Comparison of ENCODE assay signal across 8 mouse cellular contexts in the genomic region with DNA sequence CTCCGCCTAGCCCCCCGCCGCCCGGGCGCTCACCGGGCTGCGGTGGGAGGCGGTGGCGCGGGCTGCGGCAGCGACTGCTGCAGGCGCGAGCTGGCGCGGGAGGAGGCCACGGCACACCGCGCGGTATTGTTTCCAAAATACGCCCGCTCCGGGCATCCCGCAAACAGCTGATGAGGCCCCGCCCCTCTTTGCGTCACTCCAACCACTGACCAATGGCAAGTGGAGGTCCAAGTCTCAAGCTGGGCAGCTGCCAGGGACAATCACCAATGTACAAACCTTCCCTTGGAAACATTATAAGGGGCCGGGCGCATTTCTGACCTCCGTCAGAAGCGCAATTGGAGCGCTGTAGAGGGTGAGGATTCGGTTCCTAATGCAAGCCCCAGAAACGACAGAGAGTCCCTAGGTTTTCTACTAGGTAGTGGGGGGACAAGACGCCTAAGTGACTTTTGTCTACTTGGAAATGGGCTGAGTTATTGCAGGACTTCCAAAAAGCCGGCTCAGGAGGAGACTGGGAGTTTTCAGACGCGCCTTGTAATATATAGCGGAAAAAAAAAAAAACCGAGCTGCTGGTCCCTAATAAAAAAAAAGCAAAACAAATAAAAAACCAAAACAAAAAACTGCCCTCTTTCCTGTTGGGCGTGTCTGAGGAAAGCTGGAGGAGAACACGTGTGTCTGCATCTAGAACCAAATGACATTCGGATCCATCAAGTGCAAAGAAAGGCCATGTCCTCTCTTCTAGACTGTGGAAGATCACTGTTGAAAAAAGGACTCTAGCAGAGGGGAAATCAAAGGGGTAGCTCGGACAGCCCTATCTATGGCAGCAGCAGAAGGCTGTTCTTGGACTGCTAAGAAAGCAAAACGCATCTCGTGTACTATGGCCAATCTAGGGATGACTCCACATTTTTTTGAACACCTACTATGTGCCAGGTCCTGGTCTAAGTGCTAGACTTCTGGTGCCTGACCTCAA. TPM values are rescaled to one million over a fixed set of nuclear protein-coding genes. Genes with fewer than 3 reads are reported as not detected.
DNase-seq lines count a peak whose midpoint lies in the region; ATAC-seq and TF ChIP-seq lines count a peak whose summit lies in the region.

A gene (minus strand): TSS at position 181 of the 967 bp plus-strand sequence.

- WGBS in forebrain, embryonic 14.5 days, result under 1% methylated on average over 45 of the region's 45 CpGs
- WGBS in liver, embryonic 16.5 days (ENCODE audit: insufficient replicate concordance), result 1% methylated on average over 45 of the region's 45 CpGs
- WGBS in neural tube, embryonic 12.5 days, result 1% methylated on average over 45 of the region's 45 CpGs
- 1% methylated on average over 45 of the region's 45 CpGs for WGBS in stomach, postnatal 0 days

- peak within 1 kb of the TSS; percentile 69 for H3K9ac ChIP-seq in ES-Bruce4 (ENCODE audit: low read depth, poor library complexity, severe bottlenecking)
- H3K9ac ChIP-seq in forebrain, embryonic 14.5 days (ENCODE audit: low read length), result peak within 1 kb of the TSS; percentile 76
- H3K9ac ChIP-seq in liver, embryonic 16.5 days (ENCODE audit: low read depth, low read length), result peak within 1 kb of the TSS; percentile 57
- peak within 1 kb of the TSS; percentile 88 for H3K9ac ChIP-seq in neural tube, embryonic 12.5 days
- H3K9ac ChIP-seq in stomach, postnatal 0 days (ENCODE audit: low read length), result peak within 1 kb of the TSS; percentile 86

- no peak within 1 kb of the TSS for H3K27ac ChIP-seq in ES-Bruce4 (ENCODE audit: insufficient read depth, low read length)
- H3K27ac ChIP-seq in forebrain, embryonic 14.5 days (ENCODE audit: low read depth, low read length), result no peak within 1 kb of the TSS
- peak within 1 kb of the TSS; percentile 33; the same call in 1 of the 2 replicates for H3K27ac ChIP-seq in liver, embryonic 16.5 days (ENCODE audit: low read length)
- H3K27ac ChIP-seq in neural tube, embryonic 12.5 days, result peak within 1 kb of the TSS; percentile 46
- peak within 1 kb of the TSS; percentile 84 for H3K27ac ChIP-seq in stomach, postnatal 0 days (replicated peaks)

- TF ChIP-seq CTCF in ES-Bruce4 (IDR thresholded peaks at IDR 0.05; ENCODE audit: low read depth, low read length), result no peak
- TF ChIP-seq CTCF in stomach, postnatal 0 days (IDR thresholded peaks at IDR 0.05; ENCODE audit: low read depth), result 0 out of 2 replicates have a peak, but pooled peaks have one; percentile 7

- H3K4me3 ChIP-seq in ES-Bruce4 (ENCODE audit: low read depth, low read length), result peak within 1 kb of the TSS; percentile 83
- H3K4me3 ChIP-seq in forebrain, embryonic 14.5 days (ENCODE audit: low read depth, low read length), result peak within 1 kb of the TSS; percentile 68
- H3K4me3 ChIP-seq in liver, embryonic 16.5 days (ENCODE audit: low read depth, low read length), result peak within 1 kb of the TSS; percentile 68
- peak within 1 kb of the TSS; percentile 90 for H3K4me3 ChIP-seq in neural tube, embryonic 12.5 days
- H3K4me3 ChIP-seq in stomach, postnatal 0 days (ENCODE audit: low read depth, low read length), result peak within 1 kb of the TSS; percentile 85

- intact Hi-C loops in heart, postnatal 10 days (cut with DNase I), result loop anchor here (2.0 kb wide), 2 partner anchors 49 to 59 kb away; a partner anchor contains a TSS

- ATAC-seq in forebrain, embryonic 14.5 days, result peak; percentile 91
- ATAC-seq in liver, embryonic 16.5 days (ENCODE audit: low read depth), result peak; percentile 76
- peak; percentile 92 for ATAC-seq in neural tube, embryonic 12.5 days (ENCODE audit: low FRiP score, low read depth)
- ATAC-seq in stomach, postnatal 0 days (ENCODE audit: low FRiP score, low TSS enrichment), result peak; percentile 81

- no peak for TF ChIP-seq POLR2A in ES-Bruce4 (IDR thresholded peaks at IDR 0.05; ENCODE audit: insufficient read depth, low read length)

- peaks cover 14% of the 10 kb centered on the region for H3K4me1 ChIP-seq in ES-Bruce4 (ENCODE audit: control insufficient read depth, insufficient read depth, low read length)
- H3K4me1 ChIP-seq in forebrain, embryonic 14.5 days (ENCODE audit: control insufficient read depth, insufficient read depth, low read length), result peaks cover 20% of the 10 kb centered on the region
- H3K4me1 ChIP-seq in liver, embryonic 16.5 days (ENCODE audit: control insufficient read depth, low read depth, low read length), result peaks cover 31% of the 10 kb centered on the region
- H3K4me1 ChIP-seq in neural tube, embryonic 12.5 days, result peaks cover 45% of the 10 kb centered on the region
- H3K4me1 ChIP-seq in stomach, postnatal 0 days (replicated peaks; ENCODE audit: control insufficient read depth, insufficient read depth), result peaks cover 28% of the 10 kb centered on the region

- no peak for TF ChIP-seq EP300 in ES-Bruce4 (IDR thresholded peaks at IDR 0.05; ENCODE audit: insufficient read depth, low read depth, low read length)
- peak; percentile 26 for TF ChIP-seq EP300 in stomach, postnatal 0 days (optimal IDR thresholded peaks at IDR 0.05)

- DNase-seq in cerebellum, adult 11-12 months, result peak; percentile 98
- peak; percentile 99 for DNase-seq in forebrain, embryonic 14.5 days (ENCODE audit: low spot score)
- peak; percentile 100 for DNase-seq in heart, postnatal 10 days
- DNase-seq in kidney, postnatal 4 days, result peak; percentile 100
- DNase-seq in stomach, postnatal 0 days (ENCODE audit: low spot score), result peak; percentile 99

- no peaks in the 10 kb centered on the region for H3K9me3 ChIP-seq in ES-Bruce4 (replicated peaks; ENCODE audit: control insufficient read depth, insufficient read depth, low read length, poor library complexity, severe bottlenecking)
- H3K9me3 ChIP-seq in forebrain, embryonic 14.5 days (replicated peaks; ENCODE audit: control insufficient read depth, low read length), result no peaks in the 10 kb centered on the region
- no peaks in the 10 kb centered on the region for H3K9me3 ChIP-seq in liver, embryonic 16.5 days (replicated peaks; ENCODE audit: control insufficient read depth, low read length)
- peaks cover 3% of the 10 kb centered on the region; the same call in 1 of the 2 replicates for H3K9me3 ChIP-seq in neural tube, embryonic 12.5 days
- no peaks in the 10 kb centered on the region for H3K9me3 ChIP-seq in stomach, postnatal 0 days (ENCODE audit: control insufficient read depth, low read length)

- peak within 1 kb of the TSS; percentile 88 for H3K4me2 ChIP-seq in forebrain, embryonic 14.5 days (ENCODE audit: low read length)
- peak within 1 kb of the TSS; percentile 75 for H3K4me2 ChIP-seq in liver, embryonic 16.5 days (ENCODE audit: low read depth, low read length)
- H3K4me2 ChIP-seq in neural tube, embryonic 12.5 days (replicated peaks), result peak within 1 kb of the TSS; percentile 96
- H3K4me2 ChIP-seq in stomach, postnatal 0 days (replicated peaks; ENCODE audit: low read depth), result peak within 1 kb of the TSS; percentile 83

- no peaks in the 10 kb centered on the region for H3K36me3 ChIP-seq in ES-Bruce4 (ENCODE audit: control insufficient read depth, insufficient read depth, low read length, poor library complexity, severe bottlenecking)
- H3K36me3 ChIP-seq in forebrain, embryonic 14.5 days (ENCODE audit: control insufficient read depth, insufficient read depth, low read length), result no peaks in the 10 kb centered on the region
- H3K36me3 ChIP-seq in liver, embryonic 16.5 days (ENCODE audit: control insufficient read depth, insufficient read depth), result no peaks in the 10 kb centered on the region
- no peaks in the 10 kb centered on the region for H3K36me3 ChIP-seq in neural tube, embryonic 12.5 days
- no peaks in the 10 kb centered on the region for H3K36me3 ChIP-seq in stomach, postnatal 0 days (ENCODE audit: control insufficient read depth, insufficient read depth, low read length)

- H3K27me3 ChIP-seq in ES-Bruce4 (ENCODE audit: control insufficient read depth, insufficient read depth, low read length, poor library complexity, severe bottlenecking), result no peaks in the 10 kb centered on the region
- 0 out of 2 replicates have a peak, but pooled peaks cover 4% of the 10 kb centered on the region for H3K27me3 ChIP-seq in forebrain, embryonic 14.5 days (replicated peaks; ENCODE audit: control insufficient read depth, insufficient read depth, low read length)
- peaks cover 18% of the 10 kb centered on the region for H3K27me3 ChIP-seq in liver, embryonic 16.5 days (ENCODE audit: control insufficient read depth, insufficient read depth, low read depth, low read length)
- no peaks in the 10 kb centered on the region for H3K27me3 ChIP-seq in neural tube, embryonic 12.5 days (replicated peaks)
- H3K27me3 ChIP-seq in stomach, postnatal 0 days (ENCODE audit: control insufficient read depth, insufficient read depth, low read length), result no peaks in the 10 kb centered on the region

RNA-seq across cellular contexts. Expression of the gene that starts here (rescaled TPM):
- 21.7 and 22.1 TPM in 2 replicates for polyA plus RNA-seq in ES-Bruce4 (2011; ENCODE audit: insufficient read depth, insufficient read length, low read depth, missing spikeins)
- 2.8 and 3.0 TPM in 2 replicates for polyA plus RNA-seq in forebrain, embryonic 14.5 days (2014; fragmentation: Nextera tagmentation; extraction: Ambion mirVana)
- total RNA-seq in heart, postnatal 10 days (2021), result 10 to 100 TPM; 12.3 to 17.1 TPM
- 0.59 and 0.62 TPM in 2 replicates for polyA plus RNA-seq in liver, embryonic 16.5 days (2015; fragmentation: Nextera tagmentation; extraction: Ambion mirVana)
- 5.6 and 7.5 TPM in 2 replicates for polyA plus RNA-seq in neural tube, embryonic 12.5 days (2016; fragmentation: Nextera tagmentation; extraction: Ambion mirVana)
- 2.3 and 2.8 TPM in 2 replicates for polyA plus RNA-seq in stomach, postnatal 0 days (2015; fragmentation: Nextera tagmentation; extraction: Ambion mirVana)

Comparison
In these comparisons a context has a peak if more than half of its experiments do, and no peak if none do; other contexts are left out.
1. Peak in ATAC-seq, H3K4me3 ChIP-seq, H3K27ac ChIP-seq, H3K9ac ChIP-seq and H3K4me2 ChIP-seq in liver, embryonic 16.5 days; RNA of the gene not detected or under 1 TPM.
2. H3K27ac ChIP-seq: peak in neural tube, embryonic 12.5 days (single experiment) and stomach, postnatal 0 days (single experiment); none in ES-Bruce4 (single experiment) and forebrain, embryonic 14.5 days (single experiment).
3. Peak in every context shown above with its lines, with median percentiles within 50 percentile points of each other: H3K4me3 ChIP-seq, H3K9ac ChIP-seq, DNase-seq, ATAC-seq and H3K4me2 ChIP-seq.